Mouse (Mus musculus) granulocyte monocyte progenitor cell, adult 5-6 weeks (primary cell): ENCODE results near the gene Ramp3. TPM values are rescaled to one million over a fixed set of nuclear protein-coding genes. Genes with fewer than 3 reads are reported as not detected.

ENCODE experiments used
- ATAC-seq: replicated peaks from 2 replicates; pipeline ENCODE4 v1.8.0; 2016; ENCODE audit warnings: mild to moderate bottlenecking, moderate TSS enrichment, inconsistent platforms; ENCODE audit not compliant: poor library complexity, severe bottlenecking
- total RNA-seq, 2 experiments: library from RNA; stranded (forward) in 1 of 2; stranded (reverse) in 1 of 2; fragments of 200-712, 200-1000 nt in 1 of 2; fragments of >200 nt in 1 of 2; fragmentation: Nextera tagmentation in 1 of 2; gene quantifications; 2 replicates each; pipeline ENCODE4 v1.2.3; 2014 to 2017

Ramp3 gene
- total RNA-seq, 2 experiments from 2014 or later = not detected

GRCm38 (mm10) chr11:6669041-6669440 lies 10.7 kb downstream of the Ramp3 start:
- no peak for ATAC-seq

GRCm38 (mm10) chr11:6670044-6670443 lies 11.7 kb downstream of the Ramp3 start:
- ATAC-seq = no peak; the same call in 1 of the 2 replicates

GRCm38 (mm10) chr11:6670826-6671225 lies 12.5 kb downstream of the Ramp3 start:
- no peak for ATAC-seq

GRCm38 (mm10) chr11:6674701-6675100 lies 16.4 kb downstream of the Ramp3 start:
- ATAC-seq = no peak

GRCm38 (mm10) chr11:6675402-6675801 lies 17.1 kb downstream of the Ramp3 start:
- ATAC-seq = no peak

- no peak for ATAC-seq
These were observed 18.3 kb downstream of the Ramp3 start for GRCm38 (mm10) chr11:6676641-6677040.

- no peak for ATAC-seq
These were observed 19.2 kb downstream of the Ramp3 start for GRCm38 (mm10) chr11:6677530-6677929.

- ATAC-seq = peak; percentile 54
These were observed 21.5 kb downstream of the Ramp3 start for GRCm38 (mm10) chr11:6679694-6680396.

- peak; percentile 40 for ATAC-seq
These were observed 22.1 kb downstream of the Ramp3 start for GRCm38 (mm10) chr11:6680397-6680818.

- no peak for ATAC-seq
These were observed 26.4 kb downstream of the Ramp3 start for GRCm38 (mm10) chr11:6684741-6685140.

- no peak for ATAC-seq
These were observed 30.6 kb downstream of the Ramp3 start for GRCm38 (mm10) chr11:6688888-6689287.

- ATAC-seq = no peak
These were observed 34.0 kb downstream of the Ramp3 start for GRCm38 (mm10) chr11:6692341-6692740.

- ATAC-seq = no peak
These were observed 35.8 kb downstream of the Ramp3 start for GRCm38 (mm10) chr11:6694114-6694513.

- peak; percentile 95 for ATAC-seq
These were observed 36.9 kb downstream of the Ramp3 start for GRCm38 (mm10) chr11:6695176-6695575.

- ATAC-seq = no peak
These were observed 38.2 kb downstream of the Ramp3 start for GRCm38 (mm10) chr11:6696551-6696950.

GRCm38 (mm10) chr11:6697751-6698150 lies 39.4 kb downstream of the Ramp3 start:
- ATAC-seq = no peak

- no peak for ATAC-seq
These were observed 40.0 kb downstream of the Ramp3 start for GRCm38 (mm10) chr11:6698281-6698680.

GRCm38 (mm10) chr11:6702258-6702657 lies 43.9 kb downstream of the Ramp3 start:
- ATAC-seq = no peak

- no peak for ATAC-seq
These were observed 46.5 kb downstream of the Ramp3 start for GRCm38 (mm10) chr11:6704851-6705250.

GRCm38 (mm10) chr11:6705516-6705915 lies 47.2 kb downstream of the Ramp3 start:
- ATAC-seq = no peak

- no peak for ATAC-seq
These were observed 48.5 kb downstream of the Ramp3 start for GRCm38 (mm10) chr11:6706796-6707195.

- no peak for ATAC-seq
These were observed 50.1 kb downstream of the Ramp3 start for GRCm38 (mm10) chr11:6708437-6708836.
